Mouse (Mus musculus) forebrain, embryonic 13.5 days (tissue): Measurements from ENCODE around the gene Farsa. TPM values are rescaled to one million over a fixed set of nuclear protein-coding genes. Genes with fewer than 3 reads are reported as not detected.

ENCODE experiments used
- ATAC-seq: fragments of 200-750 bp; cut with Nextera tagmentation; 2 replicates; pipeline ENCODE4 v1.8.0; 2017
- H3K27ac ChIP-seq: fragments of 300-500 bp; sonication (generic); 2 replicates; pipeline ENCODE4 v1.5.1; 2015; ENCODE audit warnings: inconsistent platforms, mild to moderate bottlenecking, moderate library complexity
- H3K27me3 ChIP-seq: fragments of 300-500 bp; sonication (generic); 2 replicates; pipeline ENCODE4 v1.6.1; 2015; ENCODE audit warnings: mild to moderate bottlenecking, inconsistent platforms
- H3K36me3 ChIP-seq: fragments of 300-500 bp; sonication (generic); 2 replicates; pipeline ENCODE4 v1.6.1; 2015; ENCODE audit warnings: mild to moderate bottlenecking, inconsistent platforms; ENCODE audit not compliant: poor library complexity, severe bottlenecking
- H3K4me1 ChIP-seq: fragments of 300-500 bp; sonication (generic); 2 replicates; pipeline ENCODE4 v1.6.1; 2015; ENCODE audit warnings: inconsistent platforms
- H3K4me2 ChIP-seq: fragments of 300-500 bp; sonication (generic); 2 replicates; pipeline ENCODE4 v1.6.1; 2015; ENCODE audit warnings: inconsistent platforms, mild to moderate bottlenecking, moderate library complexity
- H3K4me3 ChIP-seq: fragments of 300-500 bp; sonication (generic); 2 replicates; pipeline ENCODE4 v1.5.1; 2015; ENCODE audit warnings: mild to moderate bottlenecking, inconsistent platforms
- H3K9ac ChIP-seq: fragments of 300-500 bp; sonication (generic); 2 replicates; pipeline ENCODE4 v1.6.1; 2015; ENCODE audit warnings: mild to moderate bottlenecking, inconsistent platforms
- H3K9me3 ChIP-seq: fragments of 300-500 bp; sonication (generic); replicated peaks from 2 replicates; pipeline ENCODE4 v1.6.1; 2016; ENCODE audit warnings: inconsistent platforms
- WGBS: fragments of 180-500 bp; shearing (Covaris S2); methylation state at CpG from one replicate; pipeline ENCODE4 v1.1.7; 2015; 5-methylcytosine and 5-hydroxymethylcytosine counted together
- polyA plus RNA-seq: library from polyadenylated mRNA; unstranded; fragments of >200 nt; fragmentation: Nextera tagmentation; extraction: Ambion mirVana; gene quantifications from 2 replicates; pipeline ENCODE4 v1.2.1, GENCODE M21; 2015

Farsa gene
- polyA plus RNA-seq, result 123 and 127 TPM in 2 replicates

DNA sequence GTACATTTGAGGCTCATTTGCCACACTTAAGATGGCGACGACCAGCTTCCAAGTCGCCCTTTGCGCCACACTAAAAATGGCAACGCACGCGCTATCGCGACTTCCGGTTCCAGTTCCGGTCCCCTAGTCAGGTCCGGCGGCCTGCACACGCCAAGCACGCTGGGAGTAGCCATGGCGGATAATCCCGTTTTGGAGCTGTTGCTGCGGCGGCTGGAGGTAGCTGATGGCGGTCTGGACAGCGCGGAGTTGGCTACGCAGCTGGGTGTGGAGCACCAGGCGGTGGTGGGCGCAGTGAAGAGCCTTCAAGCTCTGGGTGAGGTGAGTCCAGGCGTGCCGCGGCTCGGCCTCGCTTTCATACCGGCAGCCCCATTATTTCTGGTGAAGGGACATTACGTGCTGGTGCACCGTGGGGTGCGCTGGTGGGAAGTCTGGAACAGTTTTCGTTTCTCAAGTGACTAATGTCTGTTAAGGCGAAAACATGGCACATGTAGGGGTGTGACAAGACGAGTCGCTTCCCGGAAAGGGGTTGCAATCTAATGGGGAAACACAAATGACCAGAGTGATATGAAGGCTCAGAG lies at the start of gene Farsa:
Farsa (plus strand) TSS at position 126 of the 578 bp plus-strand sequence.
- ATAC-seq, result peak; percentile 94
- Histone ChIP-seq H3K9ac (peak within 1 kb of the TSS; percentile 89), H3K4me3 (peak within 1 kb of the TSS; percentile 93), H3K4me2 (peak within 1 kb of the TSS; percentile 95), H3K27ac (peak within 1 kb of the TSS; percentile 48), H3K27me3 (no peaks in the 10 kb centered on the region), H3K4me1 (peaks cover 15% of the 10 kb centered on the region), H3K36me3 (peaks cover 30% of the 10 kb centered on the region), H3K9me3 (no peaks in the 10 kb centered on the region)
- under 1% methylated on average over 39 of the region's 39 CpGs for WGBS

GRCm38 (mm10) chr8:84809109-84809940 lies 47.5 kb upstream of the Farsa start:
- Histone ChIP-seq H3K4me1 (peaks cover 52% of the 10 kb centered on the region), H3K4me2 (no peak overlapping the region), H3K27me3 (peaks cover 18% of the 10 kb centered on the region; the same call in 1 of the 2 replicates), H3K4me3 (no peak overlapping the region), H3K27ac (peak overlapping the region; percentile 49), H3K36me3 (no peaks in the 10 kb centered on the region), H3K9me3 (no peaks in the 10 kb centered on the region), H3K9ac (no peak overlapping the region)
- ATAC-seq, result peak; percentile 20
- 39% methylated on average over 12 of the region's 12 CpGs for WGBS

DNA sequence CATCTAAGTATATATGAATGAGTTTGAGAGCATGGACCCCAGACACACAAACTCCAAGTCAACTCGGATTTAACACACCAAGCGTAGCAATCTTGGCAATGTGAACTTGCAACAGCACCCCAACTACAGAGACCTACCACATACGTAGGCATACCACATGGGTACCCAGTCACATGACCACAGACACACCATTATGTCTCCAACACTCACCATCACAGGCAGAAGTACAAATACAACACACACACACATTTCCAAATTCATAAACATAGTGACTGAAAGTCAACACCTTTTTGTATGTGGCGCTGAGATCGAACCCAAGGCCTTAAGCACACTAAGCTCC lies 46.9 kb upstream of the Farsa start:
- peaks cover 58% of the 10 kb centered on the region for H3K4me1 ChIP-seq
- H3K9me3 ChIP-seq, result no peaks in the 10 kb centered on the region
- H3K27me3 ChIP-seq, result peaks cover 14% of the 10 kb centered on the region; the same call in 1 of the 2 replicates
- 71% methylated on average over 5 of the region's 5 CpGs for WGBS
- H3K9ac ChIP-seq, result no peak overlapping the region
- no peak overlapping the region for H3K4me2 ChIP-seq
- no peaks in the 10 kb centered on the region for H3K36me3 ChIP-seq
- ATAC-seq, result no peak
- H3K27ac ChIP-seq, result peak overlapping the region; percentile 49; the same call in 1 of the 2 replicates
- no peak overlapping the region for H3K4me3 ChIP-seq

DNA sequence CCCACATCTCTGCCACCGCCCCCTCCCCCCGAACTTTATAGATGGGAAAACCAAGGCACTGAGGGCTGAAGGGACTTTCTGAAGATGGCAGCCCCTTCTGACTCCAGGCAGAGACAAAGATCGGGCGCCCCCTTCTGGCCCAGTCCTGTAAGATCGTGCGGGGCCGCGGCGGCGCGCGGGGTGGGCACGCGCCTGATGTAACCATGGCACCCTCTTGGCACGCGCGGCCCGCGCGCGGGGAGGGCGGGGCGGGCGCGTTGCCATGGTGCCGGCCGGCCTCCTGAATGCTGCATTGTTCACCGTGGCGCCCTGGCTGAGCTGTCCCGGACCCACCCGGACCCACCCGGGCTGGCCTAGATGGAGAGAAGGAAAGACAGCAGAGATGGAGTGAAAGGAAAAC lies 45.9 kb upstream of the Farsa start:
- under 1% methylated on average over 32 of the region's 32 CpGs for WGBS
- Histone ChIP-seq H3K9me3 (no peaks in the 10 kb centered on the region), H3K4me1 (peaks cover 67% of the 10 kb centered on the region), H3K27ac (peak overlapping the region; percentile 71), H3K4me2 (peak overlapping the region; percentile 55), H3K27me3 (peaks cover 9% of the 10 kb centered on the region; the same call in 1 of the 2 replicates), H3K9ac (peak overlapping the region; percentile 28), H3K4me3 (peak overlapping the region; percentile 20), H3K36me3 (no peaks in the 10 kb centered on the region)
- peak; percentile 79 for ATAC-seq

DNA sequence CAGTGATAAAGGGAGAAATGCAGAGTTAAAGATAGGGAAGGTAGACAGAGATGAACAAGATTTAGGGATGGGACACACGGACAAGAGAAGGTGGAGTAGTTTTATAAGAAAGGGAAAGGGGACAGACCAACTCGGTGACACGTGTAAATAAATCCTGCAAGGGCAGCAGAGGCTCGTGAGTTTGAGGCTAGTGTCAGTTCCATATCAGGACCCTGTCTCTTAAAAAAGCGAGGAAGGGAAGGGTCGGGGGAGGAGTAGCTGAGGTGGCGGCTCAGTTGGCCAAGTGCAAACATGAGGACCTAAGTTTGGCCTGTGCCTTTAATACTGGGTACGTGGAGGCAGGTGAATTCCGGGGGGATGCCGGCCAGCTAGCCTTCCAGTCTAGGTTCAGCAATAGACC lies 45.5 kb upstream of the Farsa start:
- H3K36me3 ChIP-seq, result no peaks in the 10 kb centered on the region
- H3K4me1 ChIP-seq, result peaks cover 67% of the 10 kb centered on the region
- H3K27ac ChIP-seq, result peak overlapping the region; percentile 71
- ATAC-seq, result no peak
- H3K27me3 ChIP-seq, result peaks cover 5% of the 10 kb centered on the region; the same call in 1 of the 2 replicates
- H3K4me3 ChIP-seq, result peak overlapping the region; percentile 20
- peak overlapping the region; percentile 55 for H3K4me2 ChIP-seq
- H3K9me3 ChIP-seq, result no peaks in the 10 kb centered on the region
- H3K9ac ChIP-seq, result peak overlapping the region; percentile 28
- 11% methylated on average over 10 of the region's 10 CpGs for WGBS

GRCm38 (mm10) chr8:84813059-84813458 lies 43.7 kb upstream of the Farsa start:
- Histone ChIP-seq H3K9me3 (no peaks in the 10 kb centered on the region), H3K27me3 (no peaks in the 10 kb centered on the region), H3K4me3 (no peak overlapping the region), H3K4me1 (peaks cover 67% of the 10 kb centered on the region), H3K27ac (peak overlapping the region; percentile 97), H3K4me2 (no peak overlapping the region), H3K9ac (no peak overlapping the region), H3K36me3 (no peaks in the 10 kb centered on the region)
- 1% methylated on average over 5 of the region's 5 CpGs for WGBS
- ATAC-seq, result 0 out of 2 replicates have a peak, but pooled peaks have one; percentile 9

DNA sequence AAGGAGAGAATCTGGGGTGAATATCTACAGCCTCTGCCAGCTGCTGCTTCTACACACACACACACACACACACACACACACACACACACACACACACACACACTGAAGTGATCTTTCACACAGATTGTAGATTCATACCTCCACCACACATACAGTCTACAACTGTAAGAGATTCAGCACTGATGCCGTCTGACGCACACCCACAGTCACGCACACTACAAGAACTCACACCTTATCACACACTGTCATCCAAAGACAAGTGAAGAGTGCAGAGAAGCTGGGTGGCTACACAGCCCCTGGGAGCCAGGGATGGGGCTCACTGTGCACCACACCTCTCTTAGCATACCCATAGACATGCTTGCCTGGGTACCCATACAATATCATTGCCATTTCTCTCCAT lies 43.0 kb upstream of the Farsa start:
- Histone ChIP-seq H3K27ac (peak overlapping the region; percentile 97), H3K9ac (0 out of 2 replicates have a peak overlapping the region, but pooled peaks have one; percentile 6), H3K27me3 (no peaks in the 10 kb centered on the region), H3K36me3 (no peaks in the 10 kb centered on the region), H3K9me3 (no peaks in the 10 kb centered on the region), H3K4me2 (peak overlapping the region; percentile 37; the same call in 1 of the 2 replicates), H3K4me1 (peaks cover 63% of the 10 kb centered on the region), H3K4me3 (no peak overlapping the region)
- 79% methylated on average over 3 of the region's 3 CpGs for WGBS
- ATAC-seq, result no peak

DNA sequence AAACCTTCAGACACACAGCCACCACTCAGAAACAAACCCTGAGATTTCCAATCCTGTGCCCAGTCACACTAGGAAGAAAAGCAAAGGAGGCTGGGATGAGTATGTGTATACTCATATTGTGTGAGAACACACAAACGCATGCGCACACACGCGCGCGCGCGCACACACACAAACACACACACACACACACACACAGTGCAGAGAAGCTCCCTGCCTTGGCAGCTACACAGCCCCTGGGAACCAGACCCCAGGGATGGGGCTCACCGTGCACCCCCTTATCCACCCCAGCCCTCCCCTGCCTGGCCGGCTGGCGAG lies 42.6 kb upstream of the Farsa start:
- 77% methylated on average over 11 of the region's 11 CpGs for WGBS

GRCm38 (mm10) chr8:84814555-84815441 lies 42.0 kb upstream of the Farsa start:
- peak overlapping the region; percentile 37 for H3K4me2 ChIP-seq
- H3K9ac ChIP-seq, result 0 out of 2 replicates have a peak overlapping the region, but pooled peaks have one; percentile 43
- 36% methylated on average over 19 of the region's 19 CpGs for WGBS
- H3K4me1 ChIP-seq, result peaks cover 54% of the 10 kb centered on the region
- peak overlapping the region; percentile 97 for H3K27ac ChIP-seq
- H3K9me3 ChIP-seq, result no peaks in the 10 kb centered on the region
- H3K27me3 ChIP-seq, result no peaks in the 10 kb centered on the region
- H3K36me3 ChIP-seq, result no peaks in the 10 kb centered on the region
- peak; percentile 55 for ATAC-seq
- no peak overlapping the region for H3K4me3 ChIP-seq

More for the DNA sequence above, 42.6 kb upstream of the Farsa start:
- no peaks in the 10 kb centered on the region for H3K9me3 ChIP-seq
- H3K27ac ChIP-seq, result peak overlapping the region; percentile 97
- ATAC-seq, result peak; percentile 42
- peaks cover 60% of the 10 kb centered on the region for H3K4me1 ChIP-seq
- H3K27me3 ChIP-seq, result no peaks in the 10 kb centered on the region
- 0 out of 2 replicates have a peak overlapping the region, but pooled peaks have one; percentile 6 for H3K9ac ChIP-seq
- H3K36me3 ChIP-seq, result no peaks in the 10 kb centered on the region
- peak overlapping the region; percentile 37 for H3K4me2 ChIP-seq
- H3K4me3 ChIP-seq, result no peak overlapping the region

GRCm38 (mm10) chr8:84815547-84815946 lies 41.2 kb upstream of the Farsa start:
- WGBS, result 10% methylated on average over 9 of the region's 9 CpGs
- Histone ChIP-seq H3K9ac (no peak overlapping the region), H3K27ac (peak overlapping the region; percentile 97), H3K9me3 (no peaks in the 10 kb centered on the region), H3K4me1 (peaks cover 48% of the 10 kb centered on the region), H3K27me3 (no peaks in the 10 kb centered on the region), H3K36me3 (no peaks in the 10 kb centered on the region), H3K4me2 (peak overlapping the region; percentile 37), H3K4me3 (no peak overlapping the region)
- ATAC-seq, result peak; percentile 37; the same call in 1 of the 2 replicates

- 74% methylated on average over 17 of the region's 17 CpGs for WGBS
- Histone ChIP-seq H3K36me3 (no peaks in the 10 kb centered on the region), H3K4me2 (no peak overlapping the region), H3K27me3 (no peaks in the 10 kb centered on the region), H3K9ac (no peak overlapping the region), H3K27ac (0 out of 2 replicates have a peak overlapping the region, but pooled peaks have one; percentile 97), H3K4me1 (peaks cover 43% of the 10 kb centered on the region), H3K4me3 (no peak overlapping the region), H3K9me3 (no peaks in the 10 kb centered on the region)
- no peak for ATAC-seq
These were observed 40.7 kb upstream of the Farsa start for GRCm38 (mm10) chr8:84816117-84816516.
